Mouse (Mus musculus) olfactory bulb, adult 2 months (tissue): ENCODE results near the gene Ddx5.

Source experiments
- CTCF ChIP-seq: fragments of 200-500 bp; IDR thresholded peaks from 2 replicates; pipeline ENCODE4 v1.5.1; 2012; ENCODE audit warnings: low read depth, mild to moderate bottlenecking, low read length, moderate library complexity; ENCODE audit not compliant: insufficient read depth
- POLR2A ChIP-seq: fragments of 200-500 bp; IDR thresholded peaks from 2 replicates; pipeline ENCODE4 v1.6.1; 2012; ENCODE audit warnings: mild to moderate bottlenecking, low read depth, low read length, moderate library complexity; ENCODE audit not compliant: insufficient read depth

DNA sequence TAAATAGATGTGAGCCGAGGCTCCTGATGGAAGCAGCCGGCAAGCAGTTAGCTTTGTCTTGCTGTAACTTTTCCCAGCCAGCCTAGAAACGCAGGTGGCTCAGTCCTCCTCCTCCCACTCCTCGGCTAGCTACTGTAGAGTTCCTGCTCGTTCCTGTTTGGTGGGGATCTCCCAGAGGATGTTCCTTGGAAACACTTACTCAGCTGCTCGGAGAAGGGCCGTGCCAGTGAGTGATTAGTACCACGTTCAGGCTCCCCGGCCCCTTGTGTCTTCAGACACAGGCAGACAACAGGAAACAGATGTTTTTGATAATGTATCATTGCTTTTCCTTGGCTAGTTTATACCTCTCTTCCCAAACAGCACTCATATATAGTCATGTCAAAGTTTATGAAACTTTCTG lies 6.7 kb upstream of the Ddx5 start:
- TF ChIP-seq CTCF (no peak), POLR2A (no peak)
